Mouse (Mus musculus) cerebellum, adult (tissue): ENCODE measurements at regions not wholly inside any gene's neighbourhood (a gene's known extent, or its start where the extent isn't known, plus 50 kb on each side); places are given as distances from the start of the nearest gene placed in this dataset.

ENCODE experiments used
- ATAC-seq: cut with Nextera tagmentation; 2 replicates; pipeline ENCODE4 v1.9.2; 2017; ENCODE audit warnings: mild to moderate bottlenecking, moderate library complexity, mixed read lengths; ENCODE audit not compliant: insufficient number of reproducible peaks, low FRiP score, low TSS enrichment

GRCm38 (mm10) chr13:90310482-90310881, 221.1 kb upstream of the Xrcc4 start:
- ATAC-seq = no peak

- ATAC-seq = no peak
Measured at GRCm38 (mm10) chr13:90300481-90300880, 211.1 kb upstream of the Xrcc4 start.

DNA sequence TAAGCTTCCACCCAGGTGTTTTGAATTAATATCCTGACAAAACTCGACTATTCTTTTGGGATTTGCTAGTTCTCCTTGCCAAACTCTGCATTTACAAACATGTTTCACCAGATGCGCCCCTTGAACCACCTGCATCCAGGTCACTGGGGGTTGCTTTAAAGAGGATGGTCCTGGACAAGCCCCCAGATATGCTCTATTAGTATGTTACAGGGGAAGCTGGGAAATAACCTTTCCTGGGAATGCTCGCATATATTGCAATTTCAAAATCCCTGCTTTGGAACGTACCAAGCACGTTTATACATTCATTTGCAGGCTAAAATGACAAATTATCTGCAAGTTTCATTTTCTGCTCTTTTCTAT, 205.2 kb upstream of the Xrcc4 start:
- no peak for ATAC-seq

DNA sequence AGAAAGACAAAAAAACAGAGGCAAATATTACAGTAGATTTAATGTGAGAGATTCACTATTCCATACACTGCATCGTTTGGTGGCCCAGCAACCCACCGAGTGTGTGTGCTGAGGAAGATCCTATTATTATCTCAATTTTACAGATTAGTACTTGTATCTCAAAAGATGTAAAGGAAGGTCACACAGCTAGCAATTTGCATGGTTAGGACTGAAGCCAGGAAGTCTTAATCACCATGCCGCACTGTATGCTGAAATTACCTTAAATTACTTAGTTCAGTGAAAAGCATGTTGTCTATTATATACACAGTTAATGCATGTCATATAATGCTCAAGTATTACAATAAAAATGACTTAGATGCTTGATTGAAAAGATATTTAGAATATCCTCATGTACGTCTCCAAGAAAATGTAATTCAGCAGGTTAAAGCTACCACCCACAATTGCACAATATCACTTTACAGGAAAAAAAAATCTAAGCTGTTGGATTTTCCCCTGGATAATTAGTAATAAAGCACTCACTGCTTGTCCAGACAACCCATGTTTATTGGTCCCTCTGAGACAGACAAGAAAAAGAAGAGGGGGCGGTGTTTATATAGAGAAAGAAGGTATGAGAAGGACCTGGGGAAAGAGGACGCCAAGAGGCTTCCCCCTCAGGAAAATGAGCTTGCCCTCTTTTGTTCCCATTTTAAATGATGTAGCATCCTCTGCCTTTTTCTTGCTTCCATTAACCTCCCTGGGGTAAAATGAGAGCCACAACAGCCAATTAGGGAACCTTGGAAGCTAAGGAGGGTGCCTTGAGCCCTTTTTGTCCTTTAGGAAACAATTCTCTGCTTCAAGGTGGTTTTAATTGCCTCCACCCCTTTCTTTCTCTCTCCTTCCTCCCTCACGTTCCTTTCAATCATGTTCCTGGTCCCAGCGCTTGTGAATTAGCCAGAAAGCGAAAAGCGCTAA, 204.6 kb upstream of the Xrcc4 start:
- ATAC-seq = no peak

DNA sequence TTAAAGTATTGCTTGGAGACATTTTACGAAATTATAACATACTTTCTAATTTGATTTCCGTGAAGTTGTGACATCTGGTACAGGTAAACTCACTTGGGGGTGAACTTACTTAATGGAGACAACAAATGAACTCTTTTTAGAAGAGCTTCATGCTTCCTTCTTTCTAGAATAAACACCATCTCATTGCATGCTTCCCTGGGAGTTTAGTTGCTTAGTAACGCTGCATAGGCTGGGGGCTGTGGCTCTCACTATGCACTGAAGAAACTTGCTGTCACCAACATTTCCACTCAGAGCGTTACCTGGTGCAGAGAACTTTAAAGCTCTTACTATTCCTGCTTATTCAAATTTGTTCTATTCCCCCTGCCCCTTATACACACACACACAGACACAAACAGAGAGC, 203.5 kb upstream of the Xrcc4 start:
- ATAC-seq = no peak

DNA sequence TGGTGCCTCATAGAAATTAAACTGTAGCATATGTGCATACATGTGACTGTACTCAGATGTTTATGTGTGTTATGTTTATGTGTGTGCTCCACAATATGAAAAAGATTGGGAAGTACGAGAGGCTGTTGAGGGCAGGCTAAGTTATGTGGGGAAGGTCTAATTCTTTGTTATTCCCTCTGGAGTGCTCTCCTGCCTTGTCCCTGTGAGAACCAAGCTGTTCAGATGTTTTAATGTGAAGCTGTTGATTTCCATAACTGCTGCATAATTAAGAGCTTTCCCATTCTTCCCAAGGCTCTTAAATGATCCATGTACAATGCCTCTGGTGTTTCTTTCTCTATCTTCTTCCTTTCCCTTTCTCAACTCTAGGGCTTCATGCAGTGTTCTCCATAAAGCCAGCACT, 202.7 kb upstream of the Xrcc4 start:
- no peak for ATAC-seq

- no peak for ATAC-seq
Measured at GRCm38 (mm10) chr13:90280976-90281375, 191.6 kb upstream of the Xrcc4 start.

DNA sequence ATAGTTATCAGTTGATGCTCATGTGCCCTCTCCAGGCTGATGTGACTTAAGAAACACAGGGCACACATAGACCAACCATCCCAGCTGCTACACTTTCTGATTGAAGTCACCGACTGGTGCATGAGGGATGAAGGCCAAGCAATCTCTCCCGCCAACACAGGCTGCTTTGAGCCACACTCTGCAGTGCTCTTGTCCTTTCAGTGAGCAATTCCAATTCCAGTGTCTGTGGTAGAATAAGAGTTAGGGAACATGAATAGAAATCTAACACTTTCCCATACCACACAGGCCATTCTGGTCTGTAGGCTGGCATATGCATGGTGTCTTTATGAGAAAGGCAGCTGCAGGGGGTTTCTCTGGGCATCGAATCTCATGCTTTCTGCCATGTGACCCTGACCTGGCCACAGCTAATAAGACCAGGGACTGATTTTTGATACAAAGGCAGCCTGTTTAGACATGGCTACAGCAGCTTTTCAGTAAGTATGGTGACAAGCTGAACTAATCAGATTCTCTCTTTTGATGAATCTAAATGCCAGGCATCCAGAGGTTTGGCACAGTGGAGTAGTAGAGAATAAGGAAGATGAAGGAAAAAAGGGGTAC, 190.5 kb upstream of the Xrcc4 start:
- no peak for ATAC-seq

GRCm38 (mm10) chr13:90279355-90279754, 189.9 kb upstream of the Xrcc4 start:
- no peak for ATAC-seq

DNA sequence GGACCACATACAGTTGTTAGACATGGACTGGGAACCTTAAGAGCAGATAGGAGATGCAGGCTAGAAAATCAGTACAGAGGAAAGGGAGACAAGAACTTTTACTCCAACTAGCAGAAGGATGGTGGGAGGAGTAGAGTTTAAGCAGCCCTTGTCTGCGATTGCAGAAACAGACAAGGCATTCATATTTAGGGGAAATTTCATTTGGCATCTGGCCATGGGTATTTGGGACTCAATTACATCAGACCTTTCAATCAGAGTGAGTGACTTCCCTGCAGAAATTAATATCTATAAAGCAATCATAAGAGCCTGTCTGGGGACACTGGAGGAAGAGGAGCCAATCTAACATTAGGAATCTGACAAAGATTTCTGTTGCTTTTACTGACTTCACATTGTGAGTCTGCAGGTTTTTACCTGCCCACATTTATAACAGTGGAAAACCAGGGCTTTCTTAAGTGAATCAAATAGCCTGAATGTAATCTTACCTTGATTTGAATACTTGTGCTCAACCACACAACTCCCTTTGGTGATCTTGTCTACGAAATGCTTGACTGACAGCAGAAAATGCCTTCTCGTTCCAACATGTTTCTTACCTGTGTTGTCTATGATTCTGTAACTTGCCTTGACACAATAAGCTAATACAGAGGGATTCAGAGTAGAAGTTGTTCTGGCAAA, 169.8 kb upstream of the Xrcc4 start:
- ATAC-seq = no peak

DNA sequence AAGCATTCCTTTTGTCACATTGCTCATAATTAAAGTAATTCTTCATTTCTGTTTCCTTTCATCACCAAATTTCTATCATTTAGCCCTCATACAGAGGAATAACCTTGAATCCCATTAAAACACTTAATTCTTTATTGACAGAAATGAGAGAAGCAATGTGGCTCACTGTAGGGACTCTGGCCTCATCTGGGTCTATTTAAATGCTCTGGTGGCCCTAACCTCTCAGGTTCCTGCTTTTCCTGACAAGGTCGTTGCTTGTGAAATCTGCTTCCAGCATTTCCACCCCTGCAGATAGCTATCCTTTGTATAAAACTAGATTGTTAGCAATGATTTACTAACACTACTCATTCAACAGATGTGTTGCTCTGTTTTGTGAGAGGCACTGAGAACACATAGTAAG, 163.6 kb upstream of the Xrcc4 start:
- no peak for ATAC-seq

GRCm38 (mm10) chr13:90245997-90246765, 156.8 kb upstream of the Xrcc4 start:
- ATAC-seq = no peak

GRCm38 (mm10) chr13:90238331-90238730, 148.9 kb upstream of the Xrcc4 start:
- ATAC-seq = no peak

- no peak for ATAC-seq
Measured at GRCm38 (mm10) chr13:90233986-90234385, 144.6 kb upstream of the Xrcc4 start.

DNA sequence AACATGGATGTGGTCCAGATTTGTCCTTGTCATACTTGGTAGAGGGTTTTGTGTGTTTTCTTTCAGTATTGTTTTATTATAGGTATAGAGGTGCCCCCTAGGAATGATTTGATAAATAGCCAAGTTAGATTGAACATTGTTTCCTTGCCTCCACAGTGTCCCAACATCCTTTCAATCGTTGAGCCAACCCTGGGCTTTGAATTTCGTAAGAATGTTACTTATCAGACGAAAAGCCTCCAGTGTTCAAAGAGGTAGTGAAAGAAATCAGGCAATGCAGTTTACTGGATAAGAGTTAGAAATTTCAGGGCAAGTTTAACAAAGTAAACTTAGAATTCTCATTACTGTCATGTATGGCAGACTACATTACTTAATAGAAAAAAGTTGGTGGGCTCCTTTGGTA, 144.2 kb upstream of the Xrcc4 start:
- no peak for ATAC-seq

GRCm38 (mm10) chr13:90229106-90229505, 139.7 kb upstream of the Xrcc4 start:
- ATAC-seq = no peak

DNA sequence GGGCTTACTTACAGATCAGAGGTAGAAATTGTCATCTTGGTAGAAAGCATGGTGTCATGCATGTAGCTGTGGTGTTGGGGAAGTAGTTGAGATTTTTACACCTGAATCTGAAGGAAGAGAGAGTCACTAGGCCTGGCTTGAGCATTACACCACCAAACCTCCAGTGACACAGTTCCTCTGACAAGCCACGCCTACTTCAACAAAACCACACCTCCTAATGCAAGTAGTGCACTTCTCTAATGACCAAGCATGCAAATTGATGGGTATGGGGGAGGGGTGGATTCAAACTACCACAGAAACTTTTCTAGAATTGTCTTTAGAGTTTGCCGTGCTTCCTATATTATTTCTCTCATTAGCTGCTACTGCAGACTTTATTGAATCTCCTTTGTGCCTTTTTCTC, 136.8 kb upstream of the Xrcc4 start:
- ATAC-seq = no peak

DNA sequence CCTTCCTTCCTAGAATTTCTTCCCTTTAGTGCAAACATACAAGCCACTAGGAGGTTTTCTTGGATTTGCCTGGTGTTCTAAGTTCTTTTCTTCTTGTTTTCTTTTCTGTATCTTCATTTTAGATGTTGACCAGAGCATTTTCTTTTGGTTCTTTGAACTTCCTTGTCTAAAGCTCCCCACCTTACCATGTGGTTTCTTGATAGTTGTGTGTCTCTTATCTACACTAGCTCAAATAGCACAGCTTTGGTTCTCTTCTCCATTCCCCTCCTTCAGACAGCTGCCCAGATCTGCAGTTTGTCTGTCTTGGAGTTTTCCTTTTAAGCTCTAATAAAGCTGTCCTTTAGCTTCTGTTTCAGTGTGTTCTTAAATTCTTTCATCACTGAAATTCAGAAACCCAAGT, 123.0 kb upstream of the Xrcc4 start:
- no peak for ATAC-seq

DNA sequence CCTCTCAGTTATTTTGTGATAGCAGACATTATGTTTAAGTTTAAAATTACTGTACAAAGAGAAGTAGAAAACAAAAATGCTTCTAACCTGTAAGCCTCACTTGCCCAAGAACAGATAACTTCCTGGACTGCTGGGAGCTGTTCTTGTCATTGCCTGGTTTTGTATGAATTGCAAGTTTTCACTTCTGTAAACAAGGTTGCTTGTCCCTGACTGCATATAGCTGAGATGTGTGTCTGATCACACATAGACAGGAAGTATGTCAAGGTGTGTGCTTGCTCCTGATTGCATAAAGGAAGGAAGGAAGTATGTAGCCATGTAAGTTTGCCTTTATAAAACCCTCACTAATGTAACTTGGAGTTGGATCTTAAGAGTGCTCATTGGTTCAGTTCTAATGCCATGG, 118.5 kb upstream of the Xrcc4 start:
- no peak for ATAC-seq
